Comparison of ENCODE assay signal across 8 mouse cellular contexts in the genomic region with DNA sequence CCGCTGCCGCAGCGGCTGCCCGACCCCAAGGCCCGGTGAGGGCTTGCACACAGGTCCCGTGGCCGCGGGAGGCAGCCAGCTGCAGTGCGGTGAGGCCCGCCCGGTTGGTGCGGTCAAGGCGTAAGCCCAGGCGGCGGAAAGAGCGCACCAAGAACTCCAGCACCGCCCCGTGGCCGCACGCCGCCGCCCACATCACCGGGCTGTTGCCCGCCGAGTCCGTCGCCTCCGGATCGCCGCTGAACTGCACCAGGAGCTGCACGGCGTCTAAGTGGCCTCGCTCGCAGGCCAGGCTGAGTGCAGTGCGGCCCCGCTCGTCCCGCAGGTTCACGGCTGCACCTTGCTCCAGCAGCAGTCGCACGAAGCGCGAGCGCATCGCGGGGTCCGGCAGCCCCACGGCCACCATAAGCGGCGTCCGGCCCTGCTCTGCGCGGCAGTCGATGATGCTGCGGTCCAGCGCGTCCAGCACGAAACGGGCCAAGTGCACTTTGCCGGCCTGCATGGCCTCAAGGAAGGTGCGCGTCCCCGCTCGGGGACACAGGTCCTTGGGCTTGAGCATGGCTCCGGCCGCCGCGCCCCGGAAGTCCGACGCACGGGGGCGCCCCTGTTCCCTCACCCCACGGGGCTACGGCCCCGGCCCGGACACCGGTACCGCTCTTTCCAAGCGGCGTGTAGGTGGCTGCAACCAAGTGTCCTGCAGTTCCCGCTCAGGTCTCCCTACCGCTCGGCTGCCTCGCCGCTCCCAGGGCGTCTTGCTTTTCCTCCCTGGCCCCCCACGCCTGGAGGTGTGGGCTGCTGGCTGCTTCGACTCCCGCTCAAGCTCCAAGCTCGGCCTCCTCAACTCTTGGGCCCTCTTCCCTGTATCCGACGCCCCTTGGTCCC. TPM values are rescaled to one million over a fixed set of nuclear protein-coding genes. Genes with fewer than 3 reads are reported as not detected.
DNase-seq lines count a peak whose midpoint lies in the region; ATAC-seq lines count a peak whose summit lies in the region.
"Had no signal": no experiment of that assay in that cellular context is flagged by ENCODE, and none has a peak within 500 bp of the region (broad histone marks: within the 10 kb centered on the region; RNA-seq: fewer than 3 reads in every experiment).

No protein-coding gene starts in this region.

- no peaks in the 10 kb centered on the region for H3K36me3 ChIP-seq in limb, embryonic 12.5 days
- H3K36me3 ChIP-seq in midbrain, embryonic 14.5 days (ENCODE audit: control insufficient read depth, insufficient read depth, low read length): no peaks in the 10 kb centered on the region

- intact Hi-C loops in heart, postnatal 14 days (cut with DNase I): loop anchor here (5.0 kb wide), 1 partner anchor 39 kb away; no protein-coding TSS in a partner anchor

- H3K9ac ChIP-seq in limb, embryonic 12.5 days (replicated peaks): peak overlapping the region; percentile 31; the same call in 1 of the 2 replicates
- H3K9ac ChIP-seq in midbrain, embryonic 14.5 days (replicated peaks; ENCODE audit: low read length): peak overlapping the region; percentile 36; the same call in 1 of the 2 replicates

- peaks cover 40% of the 10 kb centered on the region for H3K4me1 ChIP-seq in limb, embryonic 12.5 days (replicated peaks)
- peaks cover 30% of the 10 kb centered on the region for H3K4me1 ChIP-seq in midbrain, embryonic 14.5 days (ENCODE audit: control insufficient read depth, insufficient read depth, low read length)

- peaks cover 97% of the 10 kb centered on the region for H3K27me3 ChIP-seq in limb, embryonic 12.5 days
- H3K27me3 ChIP-seq in midbrain, embryonic 14.5 days (ENCODE audit: control insufficient read depth, insufficient read depth, low read length): peaks cover 87% of the 10 kb centered on the region

- DNase-seq in thymus, postnatal 14 days: peak; percentile 47
- no peak for DNase-seq in thymus, adult 18-20 months
- peak; percentile 73 for DNase-seq in embryo, embryonic 11 days
- peak; percentile 68 for DNase-seq in heart, postnatal 14 days
- DNase-seq in midbrain, embryonic 14.5 days: peak; percentile 58
- DNase-seq in yolk sac, embryonic 10.5 days (ENCODE audit: low spot score): peak; percentile 36

- H3K4me2 ChIP-seq in limb, embryonic 12.5 days: peak overlapping the region; percentile 69
- H3K4me2 ChIP-seq in midbrain, embryonic 14.5 days (ENCODE audit: low read length): peak overlapping the region; percentile 67

- under 1% methylated on average over 88 of the region's 93 CpGs for WGBS in limb, embryonic 12.5 days
- under 1% methylated on average over 92 of the region's 93 CpGs for WGBS in midbrain, embryonic 14.5 days

- H3K27ac ChIP-seq in limb, embryonic 12.5 days: no peak overlapping the region
- no peak overlapping the region for H3K27ac ChIP-seq in midbrain, embryonic 14.5 days (replicated peaks; ENCODE audit: low read depth, low read length)

- ATAC-seq in limb, embryonic 12.5 days (ENCODE audit: insufficient number of reproducible peaks, insufficient read depth, low FRiP score, low TSS enrichment, low read depth): no peak
- no peak for ATAC-seq in midbrain, embryonic 14.5 days (ENCODE audit: low FRiP score, low TSS enrichment)

- peak overlapping the region; percentile 42 for H3K4me3 ChIP-seq in limb, embryonic 12.5 days (replicated peaks)
- peak overlapping the region; percentile 36 for H3K4me3 ChIP-seq in midbrain, embryonic 14.5 days (replicated peaks; ENCODE audit: low read depth, low read length)

- H3K9me3 ChIP-seq in limb, embryonic 12.5 days: no peaks in the 10 kb centered on the region
- H3K9me3 ChIP-seq in midbrain, embryonic 14.5 days (ENCODE audit: control insufficient read depth, low read length): no peaks in the 10 kb centered on the region

RNA-seq across cellular contexts. Expression of gene Ankrd63, which starts 0.6 kb away (rescaled TPM):
- 1 to 10 TPM; 1.7 to 2.8 TPM for total RNA-seq in heart, postnatal 14 days (2021)
- polyA plus RNA-seq in limb, embryonic 12.5 days (2016; fragmentation: Nextera tagmentation; extraction: Ambion mirVana): not detected in 2 replicates
- not detected in 2 replicates for polyA plus RNA-seq in midbrain, embryonic 14.5 days (2014; fragmentation: Nextera tagmentation; extraction: Ambion mirVana)
- total RNA-seq: gastrocnemius, postnatal 36 days had no signal

RNA-seq across cellular contexts. Expression of gene Plcb2, which starts 25.1 kb away (rescaled TPM):
- total RNA-seq in heart, postnatal 14 days (2021): 1 to 10 TPM; 2.4 to 2.7 TPM
- 0.26 and 0.44 TPM in 2 replicates for polyA plus RNA-seq in limb, embryonic 12.5 days (2016; fragmentation: Nextera tagmentation; extraction: Ambion mirVana)
- 0.40 and 0.74 TPM in 2 replicates for polyA plus RNA-seq in midbrain, embryonic 14.5 days (2014; fragmentation: Nextera tagmentation; extraction: Ambion mirVana)

RNA-seq across cellular contexts. Expression of gene Pak6, which starts 40.0 kb away (rescaled TPM):
- 10 to 100 TPM in 1 of 2 experiments, 1 to 10 TPM in 1; 7.8 to 10.9 TPM for total RNA-seq in heart, postnatal 14 days (2021)
- 0.71 and 1.0 TPM in 2 replicates for polyA plus RNA-seq in limb, embryonic 12.5 days (2016; fragmentation: Nextera tagmentation; extraction: Ambion mirVana)
- polyA plus RNA-seq in midbrain, embryonic 14.5 days (2014; fragmentation: Nextera tagmentation; extraction: Ambion mirVana): 32.4 and 38.4 TPM in 2 replicates

RNA-seq across cellular contexts. Expression of gene Inafm2, which starts 42.4 kb away (rescaled TPM):
- 10 to 100 TPM; 36.2 to 38.6 TPM for total RNA-seq in heart, postnatal 14 days (2021)
- 20.6 and 21.3 TPM in 2 replicates for polyA plus RNA-seq in limb, embryonic 12.5 days (2016; fragmentation: Nextera tagmentation; extraction: Ambion mirVana)
- polyA plus RNA-seq in midbrain, embryonic 14.5 days (2014; fragmentation: Nextera tagmentation; extraction: Ambion mirVana): 25.2 and 30.8 TPM in 2 replicates

RNA-seq across cellular contexts. Expression of gene Ccdc9b, which starts 59.3 kb away (rescaled TPM):
- 10 to 100 TPM; 15.5 to 17.5 TPM for total RNA-seq in heart, postnatal 14 days (2021)
- 0.51 and 0.74 TPM in 2 replicates for polyA plus RNA-seq in limb, embryonic 12.5 days (2016; fragmentation: Nextera tagmentation; extraction: Ambion mirVana)
- 0.59 and 0.73 TPM in 2 replicates for polyA plus RNA-seq in midbrain, embryonic 14.5 days (2014; fragmentation: Nextera tagmentation; extraction: Ambion mirVana)

Comparison
In these comparisons a context has a peak if more than half of its experiments do, and no peak if none do; other contexts are left out.
1. DNase-seq: peak in thymus, postnatal 14 days (single experiment), embryo, embryonic 11 days (single experiment), heart, postnatal 14 days (2 of 2), midbrain, embryonic 14.5 days (single experiment) and yolk sac, embryonic 10.5 days (single experiment); none in thymus, adult 18-20 months (0 of 2).
2. RNA of gene Pak6, which starts 40.0 kb away (polyA plus RNA-seq): 32.4 to 38.4 TPM in midbrain, embryonic 14.5 days; 0.71 to 1.0 TPM in limb, embryonic 12.5 days; every median in the first group is over 10 times any median in the second.